Mouse (Mus musculus): ENCODE measurements at regions not wholly inside any gene's neighbourhood (a gene's known extent, or its start where the extent isn't known, plus 50 kb on each side); places are given as distances from the start of the nearest gene placed in this dataset.

GRCm38 (mm10) chr13:53811862-53812261 lies 243.6 kb downstream of the Drd1 start:
- TF ChIP-seq E2F4 (IDR thresholded peaks at IDR 0.05; ENCODE audit: insufficient read depth) (no peak), MYOG (IDR thresholded peaks at IDR 0.05; ENCODE audit: control insufficient read depth in 1 of 3, insufficient read depth in 1 of 3, insufficient read length in 2 of 3, low read depth in 2 of 3) (no peak), TCF12 (IDR thresholded peaks at IDR 0.05; ENCODE audit: insufficient read depth, poor library complexity, severe bottlenecking) (no peak), USF1 (IDR thresholded peaks at IDR 0.05; ENCODE audit: low read depth) (no peak)
- Histone ChIP-seq H3K36me3 (ENCODE audit: control insufficient read depth, insufficient read depth) (no peaks in the 10 kb centered on the region), H3K4me2 (ENCODE audit: low read depth) (no peak overlapping the region), H3K4me3 (no peak overlapping the region), H3ac (ENCODE audit: control insufficient read depth, insufficient read length) (no peak overlapping the region), H3K79me2 (ENCODE audit: control insufficient read depth, insufficient read depth) (no peaks in the 10 kb centered on the region), H3K27me3 (ENCODE audit: control insufficient read depth, insufficient read depth, insufficient read length) (peaks cover 7% of the 10 kb centered on the region)

- Histone ChIP-seq H3K27me3 (ENCODE audit: control insufficient read depth, insufficient read depth, insufficient read length) (peaks cover 7% of the 10 kb centered on the region), H3K4me3 (no peak overlapping the region), H3K36me3 (ENCODE audit: control insufficient read depth, insufficient read depth) (no peaks in the 10 kb centered on the region), H3K4me2 (ENCODE audit: low read depth) (no peak overlapping the region), H3K79me2 (ENCODE audit: control insufficient read depth, insufficient read depth) (no peaks in the 10 kb centered on the region), H3ac (ENCODE audit: control insufficient read depth, insufficient read length) (no peak overlapping the region)
- TF ChIP-seq POLR2A (IDR thresholded peaks at IDR 0.05; ENCODE audit: insufficient read length, low read depth) (no peak), MYOG (IDR thresholded peaks at IDR 0.05; ENCODE audit: control insufficient read depth in 1 of 3, insufficient read depth in 1 of 3, insufficient read length in 2 of 3, low read depth in 2 of 3) (no peak), SRF (IDR thresholded peaks at IDR 0.05; ENCODE audit: control insufficient read depth, insufficient read length, low read depth) (no peak), MAX (IDR thresholded peaks at IDR 0.05; ENCODE audit: low read depth) (no peak), CEBPB (IDR thresholded peaks at IDR 0.05; ENCODE audit: insufficient read depth, poor library complexity, severe bottlenecking) (no peak), POLR2AphosphoS2 (IDR thresholded peaks at IDR 0.05; ENCODE audit: insufficient read length, low read depth) (no peak), TCF3 (IDR thresholded peaks at IDR 0.05; ENCODE audit: insufficient read length, low read depth) (no peak), USF1 (IDR thresholded peaks at IDR 0.05; ENCODE audit: low read depth) (no peak), TCF12 (IDR thresholded peaks at IDR 0.05; ENCODE audit: insufficient read depth, poor library complexity, severe bottlenecking) (no peak)
Measured at GRCm38 (mm10) chr13:53811151-53811550, 244.4 kb downstream of the Drd1 start.

- H3K79me2 ChIP-seq (ENCODE audit: control insufficient read depth, insufficient read depth), result no peaks in the 10 kb centered on the region
- no peak overlapping the region for H3K4me2 ChIP-seq (ENCODE audit: low read depth)
- TF ChIP-seq E2F4 (IDR thresholded peaks at IDR 0.05; ENCODE audit: insufficient read depth) (no peak), MYOD1 (IDR thresholded peaks at IDR 0.05; ENCODE audit: control insufficient read depth in 1 of 3, insufficient read length in 2 of 3, low read depth in 2 of 3) (no peak), MYOG (IDR thresholded peaks at IDR 0.05; ENCODE audit: control insufficient read depth in 1 of 3, insufficient read depth in 1 of 3, insufficient read length in 2 of 3, low read depth in 2 of 3) (no peak), TCF3 (IDR thresholded peaks at IDR 0.05; ENCODE audit: insufficient read length, low read depth) (no peak), REST (IDR thresholded peaks at IDR 0.05; ENCODE audit: insufficient read depth, insufficient read length) (no peak), TCF12 (IDR thresholded peaks at IDR 0.05; ENCODE audit: insufficient read depth, poor library complexity, severe bottlenecking) (no peak), POLR2A (IDR thresholded peaks at IDR 0.05; ENCODE audit: insufficient read length, low read depth) (no peak), MAX (IDR thresholded peaks at IDR 0.05; ENCODE audit: low read depth) (no peak), POLR2AphosphoS2 (IDR thresholded peaks at IDR 0.05; ENCODE audit: insufficient read length, low read depth) (no peak), USF1 (IDR thresholded peaks at IDR 0.05; ENCODE audit: low read depth) (no peak), SRF (IDR thresholded peaks at IDR 0.05; ENCODE audit: control insufficient read depth, insufficient read length, low read depth) (no peak), CEBPB (IDR thresholded peaks at IDR 0.05; ENCODE audit: insufficient read depth, poor library complexity, severe bottlenecking) (no peak)
- H3K27me3 ChIP-seq (ENCODE audit: control insufficient read depth, insufficient read depth, insufficient read length), result peaks cover 15% of the 10 kb centered on the region
- no peak overlapping the region for H3ac ChIP-seq (ENCODE audit: control insufficient read depth, insufficient read length)
- no peak overlapping the region for H3K4me3 ChIP-seq
- no peaks in the 10 kb centered on the region for H3K36me3 ChIP-seq (ENCODE audit: control insufficient read depth, insufficient read depth)
Measured at GRCm38 (mm10) chr13:53807791-53808525, 247.5 kb downstream of the Drd1 start.

GRCm38 (mm10) chr13:53805872-53806271 lies 249.6 kb downstream of the Drd1 start:
- Histone ChIP-seq H3K27me3 (ENCODE audit: control insufficient read depth, insufficient read depth, insufficient read length) (peaks cover 15% of the 10 kb centered on the region), H3ac (ENCODE audit: control insufficient read depth, insufficient read length) (no peak overlapping the region), H3K4me2 (ENCODE audit: low read depth) (no peak overlapping the region), H3K36me3 (ENCODE audit: control insufficient read depth, insufficient read depth) (no peaks in the 10 kb centered on the region), H3K79me2 (ENCODE audit: control insufficient read depth, insufficient read depth) (no peaks in the 10 kb centered on the region), H3K4me3 (no peak overlapping the region)
- no peak for TF ChIP-seq CEBPB (IDR thresholded peaks at IDR 0.05; ENCODE audit: insufficient read depth, poor library complexity, severe bottlenecking)
- TF ChIP-seq TCF12 (IDR thresholded peaks at IDR 0.05; ENCODE audit: insufficient read depth, poor library complexity, severe bottlenecking), result no peak
- no peak for TF ChIP-seq MAX (IDR thresholded peaks at IDR 0.05; ENCODE audit: low read depth)
- no peak for TF ChIP-seq POLR2AphosphoS2 (IDR thresholded peaks at IDR 0.05; ENCODE audit: insufficient read length, low read depth)
- TF ChIP-seq MYOD1 (IDR thresholded peaks at IDR 0.05; ENCODE audit: control insufficient read depth in 1 of 3, insufficient read length in 2 of 3, low read depth in 2 of 3), result no peak
- no peak for TF ChIP-seq TCF3 (IDR thresholded peaks at IDR 0.05; ENCODE audit: insufficient read length, low read depth)
- no peak for TF ChIP-seq POLR2A (IDR thresholded peaks at IDR 0.05; ENCODE audit: insufficient read length, low read depth)
- TF ChIP-seq SRF (IDR thresholded peaks at IDR 0.05; ENCODE audit: control insufficient read depth, insufficient read length, low read depth), result no peak
- no peak for TF ChIP-seq REST (IDR thresholded peaks at IDR 0.05; ENCODE audit: insufficient read depth, insufficient read length)
- no peak for TF ChIP-seq MYOG (IDR thresholded peaks at IDR 0.05; ENCODE audit: control insufficient read depth in 1 of 3, insufficient read depth in 1 of 3, insufficient read length in 2 of 3, low read depth in 2 of 3)
- no peak for TF ChIP-seq E2F4 (IDR thresholded peaks at IDR 0.05; ENCODE audit: insufficient read depth)
- no peak for TF ChIP-seq USF1 (IDR thresholded peaks at IDR 0.05; ENCODE audit: low read depth)

- Histone ChIP-seq H3K36me3 (ENCODE audit: control insufficient read depth, insufficient read depth) (no peaks in the 10 kb centered on the region), H3K4me3 (no peak overlapping the region), H3K4me2 (ENCODE audit: low read depth) (no peak overlapping the region), H3ac (ENCODE audit: control insufficient read depth, insufficient read length) (no peak overlapping the region), H3K79me2 (ENCODE audit: control insufficient read depth, insufficient read depth) (no peaks in the 10 kb centered on the region), H3K27me3 (ENCODE audit: control insufficient read depth, insufficient read depth, insufficient read length) (peaks cover 8% of the 10 kb centered on the region)
- TF ChIP-seq MYOD1 (IDR thresholded peaks at IDR 0.05; ENCODE audit: control insufficient read depth in 1 of 3, insufficient read length in 2 of 3, low read depth in 2 of 3) (no peak), MAX (IDR thresholded peaks at IDR 0.05; ENCODE audit: low read depth) (no peak), REST (IDR thresholded peaks at IDR 0.05; ENCODE audit: insufficient read depth, insufficient read length) (no peak), TCF12 (IDR thresholded peaks at IDR 0.05; ENCODE audit: insufficient read depth, poor library complexity, severe bottlenecking) (no peak), E2F4 (IDR thresholded peaks at IDR 0.05; ENCODE audit: insufficient read depth) (no peak), TCF3 (IDR thresholded peaks at IDR 0.05; ENCODE audit: insufficient read length, low read depth) (no peak), USF1 (IDR thresholded peaks at IDR 0.05; ENCODE audit: low read depth) (no peak), POLR2A (IDR thresholded peaks at IDR 0.05; ENCODE audit: insufficient read length, low read depth) (no peak), MYOG (IDR thresholded peaks at IDR 0.05; ENCODE audit: control insufficient read depth in 1 of 3, insufficient read depth in 1 of 3, insufficient read length in 2 of 3, low read depth in 2 of 3) (no peak), CEBPB (IDR thresholded peaks at IDR 0.05; ENCODE audit: insufficient read depth, poor library complexity, severe bottlenecking) (no peak), POLR2AphosphoS2 (IDR thresholded peaks at IDR 0.05; ENCODE audit: insufficient read length, low read depth) (no peak)
Measured at GRCm38 (mm10) chr13:53800978-53801377, 254.5 kb downstream of the Drd1 start.

Data from myocyte (in vitro differentiated cells).